Mouse (Mus musculus) neural tube, postnatal 0 days (tissue): ENCODE results near the gene Syde2. TPM values are rescaled to one million over a fixed set of nuclear protein-coding genes. Genes with fewer than 3 reads are reported as not detected.

ENCODE experiments used
- polyA plus RNA-seq: library from polyadenylated mRNA; unstranded; fragments of >200 nt; fragmentation: Nextera tagmentation; extraction: Ambion mirVana; gene quantifications from 2 replicates; pipeline ENCODE4 v1.2.1, GENCODE M21; 2015

The Syde2 gene
- polyA plus RNA-seq = 0.28 and 0.71 TPM in 2 replicates

GRCm38 (mm10) chr3:145987268-145987969 lies at the start of gene Syde2:
TSS of gene Syde2 (plus strand) at chr3:145987870.

Other genes starting within 250 kb of the Syde2 start
- 166 and 169 TPM in 2 replicates for gene Ddah1, start 229.2 kb upstream of the Syde2 start, polyA plus RNA-seq
- 31.3 and 33.2 TPM in 2 replicates for gene Bcl10, start 65.1 kb upstream of the Syde2 start, polyA plus RNA-seq
- 72.0 and 77.6 TPM in 2 replicates for gene 2410004B18Rik, start 49.9 kb upstream of the Syde2 start, polyA plus RNA-seq
- 0.46 and 0.55 TPM in 2 replicates for gene Wdr63, start 120.3 kb downstream of the Syde2 start, polyA plus RNA-seq
- gene Mcoln3, start 129.6 kb downstream of the Syde2 start, polyA plus RNA-seq = 0.26 and 0.55 TPM in 2 replicates
- gene Mcoln2, start 162.0 kb downstream of the Syde2 start, polyA plus RNA-seq = 0.25 and 0.45 TPM in 2 replicates
- 0.24 and 0.46 TPM in 2 replicates for gene Lpar3, start 233.1 kb downstream of the Syde2 start, polyA plus RNA-seq